Mouse (Mus musculus) G1E (cell line): ENCODE data around the gene Enox1. TPM values are rescaled to one million over a fixed set of nuclear protein-coding genes. Genes with fewer than 3 reads are reported as not detected.

ENCODE experiments used
- ATAC-seq: 2 replicates; pipeline ENCODE4 v1.8.0; 2016; ENCODE audit warnings: mild to moderate bottlenecking; ENCODE audit not compliant: insufficient number of reproducible peaks, poor library complexity, low FRiP score, severe bottlenecking; ENCODE audit errors: extremely low read depth
- DNase-seq: peaks from one replicate; pipeline ENCODE4 v3.0.0; 2012; ENCODE audit warnings: low spot score
- H3K27me3 ChIP-seq: 2 replicates; pipeline ENCODE4 v1.6.1; 2012; ENCODE audit warnings: mild to moderate bottlenecking, low read length, inconsistent platforms; ENCODE audit not compliant: insufficient read depth
- H3K36me3 ChIP-seq: replicated peaks from 2 replicates; pipeline ENCODE3; 2012; ENCODE audit warnings: mild to moderate bottlenecking, inconsistent platforms
- H3K4me1 ChIP-seq: 2 replicates; pipeline ENCODE4 v1.6.1; 2012; ENCODE audit warnings: low read depth, low read length, inconsistent platforms, mixed read lengths; ENCODE audit not compliant: insufficient read depth
- H3K4me3 ChIP-seq: 2 replicates; pipeline ENCODE4 v1.5.1; 2012; ENCODE audit warnings: low read depth, mild to moderate bottlenecking, inconsistent platforms, low read length, moderate library complexity, mixed read lengths
- H3K9me3 ChIP-seq: replicated peaks from 2 replicates; pipeline ENCODE4 v1.6.1; 2012; ENCODE audit warnings: inconsistent platforms
- CTCF ChIP-seq: IDR thresholded peaks from 2 replicates; pipeline ENCODE4 v1.5.1; 2012; ENCODE audit warnings: low read depth, low read length, inconsistent platforms, mixed read lengths
- GATA1 ChIP-seq: IDR thresholded peaks from 2 replicates; pipeline ENCODE4 v1.6.1; 2012; ENCODE audit warnings: borderline replicate concordance, low read length, inconsistent platforms, mixed read lengths
- GATA2 ChIP-seq: IDR thresholded peaks from 2 replicates; pipeline ENCODE4 v1.6.1; 2012; ENCODE audit warnings: low read depth, low read length, inconsistent platforms, borderline replicate concordance
- POLR2AphosphoS5 ChIP-seq: IDR thresholded peaks from 2 replicates; pipeline ENCODE4 v1.6.1; 2012; ENCODE audit warnings: low read depth, low read length, inconsistent platforms; ENCODE audit not compliant: insufficient replicate concordance
- TAL1 ChIP-seq: conservative IDR thresholded peaks from 2 replicates; pipeline ENCODE4 v1.6.1; 2012; ENCODE audit warnings: low read depth, low read length, inconsistent platforms, mixed read lengths
- polyA plus RNA-seq: library from polyadenylated mRNA; stranded (reverse); fragments of >175 nt; gene quantifications from 2 replicates; pipeline ENCODE4 v1.2.3, GENCODE M21; 2012
- total RNA-seq, 2 experiments: library from RNA; stranded (forward) in 1 of 2; stranded (reverse) in 1 of 2; fragments of 200-1000 nt in 1 of 2; fragments of >200 nt in 1 of 2; fragmentation: Nextera tagmentation in 1 of 2; gene quantifications; 2 replicates each; pipeline ENCODE4 v1.2.3; 2014 to 2017

Gene Enox1
- total and polyA plus RNA-seq, 3 experiments = 0.05 TPM; not detected in 2

- Histone ChIP-seq H3K4me3 (no peak overlapping the region), H3K9me3 (peaks cover 47% of the 10 kb centered on the region), H3K36me3 (no peaks in the 10 kb centered on the region), H3K27me3 (no peaks in the 10 kb centered on the region), H3K4me1 (no peaks in the 10 kb centered on the region)
- ATAC-seq (no peak), DNase-seq (no peak)
- no peak for TF ChIP-seq GATA1
These were observed 419.8 kb downstream of the Enox1 start for GRCm38 (mm10) chr14:77576411-77576810.

GRCm38 (mm10) chr14:77577481-77578251 is 421.1 kb downstream of the Enox1 start:
- Histone ChIP-seq H3K4me1 (no peaks in the 10 kb centered on the region), H3K27me3 (no peaks in the 10 kb centered on the region), H3K4me3 (no peak overlapping the region), H3K36me3 (no peaks in the 10 kb centered on the region), H3K9me3 (peaks cover 50% of the 10 kb centered on the region)
- ATAC-seq = no peak
- TF ChIP-seq POLR2AphosphoS5 = no peak
- no peak for TF ChIP-seq GATA2
- no peak for TF ChIP-seq GATA1
- TF ChIP-seq CTCF = no peak
- no peak for TF ChIP-seq TAL1
- no peak for DNase-seq

- ATAC-seq = no peak
- Histone ChIP-seq H3K9me3 (peaks cover 49% of the 10 kb centered on the region), H3K4me3 (no peak overlapping the region), H3K27me3 (no peaks in the 10 kb centered on the region), H3K36me3 (no peaks in the 10 kb centered on the region), H3K4me1 (no peaks in the 10 kb centered on the region)
- no peak for DNase-seq
- TF ChIP-seq POLR2AphosphoS5 = no peak
- no peak for TF ChIP-seq GATA2
These were observed 421.8 kb downstream of the Enox1 start for GRCm38 (mm10) chr14:77578355-77578754.

GRCm38 (mm10) chr14:77580106-77580936 is 423.8 kb downstream of the Enox1 start:
- H3K9me3 ChIP-seq = peaks cover 55% of the 10 kb centered on the region

GRCm38 (mm10) chr14:77580937-77581270 is 424.3 kb downstream of the Enox1 start:
- peaks cover 56% of the 10 kb centered on the region for H3K9me3 ChIP-seq
- no peaks in the 10 kb centered on the region for H3K27me3 ChIP-seq
- H3K4me3 ChIP-seq = no peak overlapping the region
- DNase-seq = no peak
- no peak for TF ChIP-seq CTCF
- no peak for TF ChIP-seq POLR2AphosphoS5
- TF ChIP-seq GATA2 = no peak
- TF ChIP-seq TAL1 = no peak
- ATAC-seq = no peak
- H3K36me3 ChIP-seq = no peaks in the 10 kb centered on the region
- no peaks in the 10 kb centered on the region for H3K4me1 ChIP-seq

More at GRCm38 (mm10) chr14:77580106-77580936, 423.8 kb downstream of the Enox1 start:
- Histone ChIP-seq H3K4me3 (no peak overlapping the region), H3K4me1 (no peaks in the 10 kb centered on the region), H3K27me3 (no peaks in the 10 kb centered on the region), H3K36me3 (no peaks in the 10 kb centered on the region)
- no peak for DNase-seq
- TF ChIP-seq CTCF = no peak
- TF ChIP-seq GATA2 = no peak
- TF ChIP-seq GATA1 = no peak
- no peak for TF ChIP-seq TAL1
- no peak for TF ChIP-seq POLR2AphosphoS5
- no peak for ATAC-seq

GRCm38 (mm10) chr14:77581616-77582015 is 425.1 kb downstream of the Enox1 start:
- Histone ChIP-seq H3K4me3 (no peak overlapping the region), H3K4me1 (no peaks in the 10 kb centered on the region), H3K27me3 (no peaks in the 10 kb centered on the region), H3K9me3 (peaks cover 61% of the 10 kb centered on the region), H3K36me3 (no peaks in the 10 kb centered on the region)
- no peak for DNase-seq
- TF ChIP-seq GATA2 = no peak
- TF ChIP-seq GATA1 = no peak
- TF ChIP-seq POLR2AphosphoS5 = no peak
- TF ChIP-seq CTCF = no peak
- no peak for TF ChIP-seq TAL1
- ATAC-seq = no peak
